Mouse (Mus musculus): Measurements from ENCODE around the gene Ppp1r1a.

DNA sequence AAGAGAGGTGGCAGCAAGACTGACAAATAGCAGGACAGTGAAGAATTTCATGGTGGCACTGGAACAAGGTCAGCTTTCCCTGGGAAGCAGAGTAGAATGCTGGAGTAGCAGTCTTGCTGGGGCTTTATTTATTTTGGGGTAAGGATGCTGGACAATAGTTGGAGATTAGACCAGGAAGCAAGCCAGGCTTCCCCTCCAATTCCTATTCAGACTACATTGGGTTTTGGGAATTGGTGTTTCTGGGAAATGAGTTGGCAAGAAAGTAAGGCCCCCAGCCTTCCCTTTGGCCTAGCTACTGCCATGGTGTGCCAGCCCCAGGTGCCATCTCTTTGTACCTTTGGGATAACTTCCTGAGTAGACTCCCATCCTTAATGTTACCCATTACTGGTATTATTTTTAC, 27.2 kb upstream of the Ppp1r1a start, which contains the start of gene Glycam1:
- TF ChIP-seq ZC3H11A (IDR thresholded peaks at IDR 0.05; ENCODE audit: borderline replicate concordance, low read depth, low read length) (no peak), ZNF384 (IDR thresholded peaks at IDR 0.05; ENCODE audit: low read depth, low read length) (no peak), CHD2 (IDR thresholded peaks at IDR 0.05; ENCODE audit: low read depth, low read length) (no peak)
